Comparison of ENCODE assay signal across 8 mouse cellular contexts in the genomic region with DNA sequence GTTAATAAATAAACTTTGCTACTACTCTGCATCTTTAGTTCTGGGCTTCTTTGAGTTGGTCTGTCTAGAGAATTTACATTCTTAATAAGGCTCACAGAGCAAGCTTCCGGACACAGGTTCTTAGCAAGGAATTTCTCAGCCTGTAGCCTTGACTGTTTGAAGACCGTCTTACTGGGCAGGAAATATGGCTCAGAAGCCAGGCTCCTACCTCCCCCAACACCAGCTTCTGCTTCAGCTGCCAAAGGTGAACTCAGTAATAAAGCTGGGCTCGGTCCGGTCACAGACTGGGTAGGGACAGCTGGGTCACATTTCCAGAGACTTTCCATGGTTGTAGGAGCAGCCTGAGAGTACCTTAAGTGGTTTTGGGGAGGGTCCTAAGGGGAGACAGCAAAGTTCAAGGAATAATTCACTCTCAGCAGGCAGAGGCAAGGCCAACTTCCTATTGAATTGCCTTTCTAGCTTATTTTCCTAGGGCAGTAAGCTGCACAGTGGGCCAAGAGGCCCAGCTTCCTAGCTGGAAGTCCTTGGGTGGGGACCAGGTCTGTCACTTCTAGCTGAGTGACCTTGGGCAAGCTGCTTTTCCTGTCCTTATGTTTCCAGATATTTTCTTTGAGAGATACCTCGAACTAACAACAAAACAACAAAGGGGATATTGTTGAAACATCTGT. TPM values are rescaled to one million over a fixed set of nuclear protein-coding genes. Genes with fewer than 3 reads are reported as not detected.
DNase-seq lines count a peak whose midpoint lies in the region; ATAC-seq and TF ChIP-seq lines count a peak whose summit lies in the region.

No protein-coding gene starts in this region.

- H3K9me3 ChIP-seq in heart, embryonic 12.5 days (replicated peaks): 0 out of 2 replicates have a peak, but pooled peaks cover 3% of the 10 kb centered on the region
- H3K9me3 ChIP-seq in kidney, postnatal 0 days (replicated peaks; ENCODE audit: low read length): no peaks in the 10 kb centered on the region
- H3K9me3 ChIP-seq in neural tube, embryonic 14.5 days (ENCODE audit: control insufficient read depth, low read length): no peaks in the 10 kb centered on the region

- ATAC-seq in heart, embryonic 12.5 days (ENCODE audit: insufficient number of reproducible peaks, low FRiP score): no peak
- ATAC-seq in kidney, postnatal 0 days (replicated peaks; ENCODE audit: low FRiP score, low read depth): no peak
- no peak for ATAC-seq in neural tube, embryonic 14.5 days (ENCODE audit: low read depth)

- H3K4me1 ChIP-seq in lung, adult 2 months (ENCODE audit: control insufficient read depth, insufficient read depth, low read length): peaks cover 17% of the 10 kb centered on the region
- peaks cover 33% of the 10 kb centered on the region for H3K4me1 ChIP-seq in heart, embryonic 12.5 days (replicated peaks)
- peaks cover 20% of the 10 kb centered on the region for H3K4me1 ChIP-seq in kidney, postnatal 0 days (replicated peaks; ENCODE audit: insufficient read depth, low read length)
- peaks cover 29% of the 10 kb centered on the region for H3K4me1 ChIP-seq in neural tube, embryonic 14.5 days (ENCODE audit: control insufficient read depth, insufficient read depth, low read length)

- peak overlapping the region; percentile 30; the same call in 1 of the 2 replicates for H3K4me2 ChIP-seq in heart, embryonic 12.5 days
- H3K4me2 ChIP-seq in kidney, postnatal 0 days (ENCODE audit: low read length): peak overlapping the region; percentile 77
- peak overlapping the region; percentile 81 for H3K4me2 ChIP-seq in neural tube, embryonic 14.5 days (ENCODE audit: low read depth, low read length)

- TF ChIP-seq POLR2A in lung, adult 2 months (IDR thresholded peaks at IDR 0.05; ENCODE audit: borderline replicate concordance, extremely low read depth, low read depth, low read length): no peak

- intact Hi-C loops in gastrocnemius, postnatal 36 days (cut with DNase I): no loop called here

- no peak overlapping the region for H3K9ac ChIP-seq in heart, embryonic 12.5 days
- H3K9ac ChIP-seq in kidney, postnatal 0 days (ENCODE audit: low read depth, low read length): no peak overlapping the region
- H3K9ac ChIP-seq in neural tube, embryonic 14.5 days (replicated peaks; ENCODE audit: low read depth, low read length): no peak overlapping the region; the same call in 1 of the 2 replicates

- H3K27me3 ChIP-seq in heart, embryonic 12.5 days (replicated peaks): peaks cover 55% of the 10 kb centered on the region
- no peaks in the 10 kb centered on the region for H3K27me3 ChIP-seq in kidney, postnatal 0 days (ENCODE audit: insufficient read depth, low read length)
- H3K27me3 ChIP-seq in neural tube, embryonic 14.5 days (ENCODE audit: control insufficient read depth, insufficient read depth, low read length): no peaks in the 10 kb centered on the region

- TF ChIP-seq CTCF in lung, adult 2 months (IDR thresholded peaks at IDR 0.05; ENCODE audit: insufficient read depth, low read length): no peak
- TF ChIP-seq CTCF in kidney, postnatal 0 days (IDR thresholded peaks at IDR 0.05; ENCODE audit: low read depth): no peak

- H3K27ac ChIP-seq in heart, embryonic 12.5 days (ENCODE audit: poor library complexity, severe bottlenecking): peak overlapping the region; percentile 76
- H3K27ac ChIP-seq in kidney, postnatal 0 days: peak overlapping the region; percentile 87
- peak overlapping the region; percentile 60 for H3K27ac ChIP-seq in neural tube, embryonic 14.5 days (ENCODE audit: low read depth, low read length)

- DNase-seq in lung, adult 2 months: no peak
- DNase-seq in lung, postnatal 25 days (ENCODE audit: low spot score): no peak
- peak; percentile 71 for DNase-seq in kidney, postnatal 0 days (ENCODE audit: low spot score)
- DNase-seq in gastrocnemius, postnatal 36 days: no peak
- no peak for DNase-seq in urinary bladder, adult 18-20 months (ENCODE audit: low spot score in 2 of 2)
- DNase-seq in layer of hippocampus, postnatal 10 days (ENCODE audit: low spot score in 2 of 2): no peak

- WGBS in lung, adult 2 months: 32% methylated on average over 5 of the region's 5 CpGs
- whole genome bisulfite sequencing in heart, embryonic 12.5 days: 43% methylated on average over 5 of the region's 5 CpGs
- WGBS in kidney, postnatal 0 days: 15% methylated on average over 5 of the region's 5 CpGs
- 20% methylated on average over 5 of the region's 5 CpGs for WGBS in neural tube, embryonic 14.5 days

- H3K4me3 ChIP-seq in lung, adult 2 months (replicated peaks; ENCODE audit: extremely low read depth, low read depth, low read length): peak overlapping the region; percentile 9
- H3K4me3 ChIP-seq in heart, embryonic 12.5 days: no peak overlapping the region
- H3K4me3 ChIP-seq in kidney, postnatal 0 days (replicated peaks; ENCODE audit: low read depth, low read length): no peak overlapping the region
- H3K4me3 ChIP-seq in neural tube, embryonic 14.5 days (ENCODE audit: low read depth, low read length): peak overlapping the region; percentile 78

- H3K36me3 ChIP-seq in heart, embryonic 12.5 days: no peaks in the 10 kb centered on the region
- H3K36me3 ChIP-seq in kidney, postnatal 0 days (ENCODE audit: insufficient read depth, low read length): no peaks in the 10 kb centered on the region
- no peaks in the 10 kb centered on the region for H3K36me3 ChIP-seq in neural tube, embryonic 14.5 days (ENCODE audit: control insufficient read depth, insufficient read depth, low read length)

RNA-seq across cellular contexts. Expression of a gene that starts 3.0 kb away (rescaled TPM):
- 156 and 242 TPM in 2 replicates for polyA plus RNA-seq in lung, adult 2 months (2012; rRNA removed)
- 25.0 and 29.1 TPM in 2 replicates for polyA plus RNA-seq in heart, embryonic 12.5 days (2016; fragmentation: Nextera tagmentation; extraction: Ambion mirVana)
- 32.8 and 34.1 TPM in 2 replicates for polyA plus RNA-seq in kidney, postnatal 0 days (2015; fragmentation: Nextera tagmentation; extraction: Ambion mirVana)
- polyA plus RNA-seq in neural tube, embryonic 14.5 days (2014; fragmentation: Nextera tagmentation; extraction: Ambion mirVana): 81.8 and 84.9 TPM in 2 replicates
- total RNA-seq in gastrocnemius, postnatal 36 days (2021): 100 to 1,000 TPM in 1 of 2 experiments, 10 to 100 TPM in 1; 97.7 to 103 TPM
- total RNA-seq in layer of hippocampus, postnatal 10 days (2021): 100 to 1,000 TPM; 121 to 123 TPM

Comparison
In these comparisons a context has a peak if more than half of its experiments do, and no peak if none do; other contexts are left out.
1. H3K4me3 ChIP-seq: peak in lung, adult 2 months (single experiment) and neural tube, embryonic 14.5 days (single experiment); none in heart, embryonic 12.5 days (single experiment) and kidney, postnatal 0 days (single experiment).
2. H3K4me2 ChIP-seq: peak in every context shown above with its lines; median percentile 81 in neural tube, embryonic 14.5 days; 77 in kidney, postnatal 0 days; 30 in heart, embryonic 12.5 days.
3. Peak in every context shown above with its lines, with median percentiles within 50 percentile points of each other: H3K27ac ChIP-seq.